Mouse (Mus musculus): ENCODE results near the gene Nup107.
A peak's percentile ranks its signal among the peaks of the same experiment; 100 is the strongest.
"Not testable (repeated sequence)": the region's sequence is repeated elsewhere in the genome, so short reads cannot be mapped to it uniquely, and the experiment has no call there.

Nup107 gene

GRCm38 (mm10) chr10:117735396-117735795, 57.1 kb downstream of the Nup107 start:
- DNase-seq (ENCODE audit: low read depth, low spot score) = not testable (repeated sequence)

GRCm38 (mm10) chr10:117734104-117734852, 58.2 kb downstream of the Nup107 start:
- not testable (repeated sequence) for DNase-seq (ENCODE audit: low read depth, low spot score)

DNA sequence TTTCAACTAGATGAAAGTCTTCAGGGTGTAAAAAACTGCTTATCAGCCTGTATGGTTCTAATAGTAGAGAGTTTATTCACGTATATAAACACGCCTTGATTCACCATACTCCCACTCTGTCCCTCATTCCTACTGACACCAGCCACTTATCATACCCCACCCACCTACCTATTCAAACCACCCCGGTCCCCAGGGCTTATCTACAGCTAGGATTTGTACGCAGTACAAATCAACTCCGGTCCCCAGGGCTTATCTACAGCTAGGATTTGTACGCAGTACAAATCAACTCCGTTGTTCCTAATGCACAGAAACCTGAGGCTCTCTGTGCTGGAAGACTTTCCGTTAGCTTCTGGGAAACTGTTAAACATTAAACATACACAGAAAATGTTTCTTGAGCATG, 58.9 kb downstream of the Nup107 start:
- not testable (repeated sequence) for DNase-seq (ENCODE audit: low read depth, low spot score)

DNA sequence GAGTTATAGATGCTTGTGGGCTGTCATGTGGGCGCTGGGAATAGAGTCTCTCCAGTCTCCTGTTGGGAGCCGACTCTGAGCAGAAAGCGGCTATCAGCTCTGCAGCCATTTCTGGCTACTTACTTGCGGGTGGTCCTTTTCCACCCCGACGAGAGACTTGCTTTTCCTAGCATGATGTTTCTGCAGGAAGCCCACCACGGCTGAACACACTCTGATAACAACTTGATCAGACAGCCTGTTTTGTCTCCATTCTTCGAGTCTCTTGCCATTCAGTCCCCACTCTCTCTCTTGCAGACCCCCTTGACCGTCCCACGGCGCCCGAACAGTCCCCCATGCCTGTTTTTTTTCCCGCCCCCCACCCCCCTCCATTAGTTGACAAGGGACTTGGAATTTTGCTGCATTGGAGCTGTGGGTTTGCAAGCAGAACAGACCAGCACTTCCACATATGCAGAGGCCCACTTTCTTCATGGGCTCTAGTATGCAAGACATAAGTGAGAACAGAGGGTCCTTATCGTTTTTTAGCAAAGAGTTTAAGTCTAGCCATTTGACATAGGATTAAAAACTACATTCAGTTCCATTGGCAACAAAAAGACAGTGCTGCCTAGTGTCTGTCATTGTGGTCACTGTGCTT, 59.4 kb downstream of the Nup107 start:
- DNase-seq (ENCODE audit: low read depth, low spot score) = no peak

DNA sequence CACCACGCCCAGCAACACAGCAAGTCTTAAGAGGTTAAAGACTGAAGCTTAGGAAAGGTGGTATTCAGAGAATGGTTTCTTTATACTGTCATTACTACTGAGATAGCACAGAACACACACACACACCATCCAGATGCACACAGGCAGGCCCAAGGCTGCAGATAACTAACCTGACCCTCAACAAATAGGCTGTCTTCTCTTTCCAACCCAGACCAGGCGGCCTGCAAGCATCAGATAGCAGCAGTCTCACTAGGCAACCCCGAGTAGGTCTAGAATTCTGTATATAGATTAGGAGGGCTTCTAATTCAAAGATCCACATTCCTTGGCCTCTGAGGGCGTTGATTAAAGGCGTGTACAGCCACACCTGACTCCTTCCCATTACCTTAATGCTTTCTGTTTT, 60.3 kb downstream of the Nup107 start:
- no peak for DNase-seq (ENCODE audit: low read depth, low spot score)

DNA sequence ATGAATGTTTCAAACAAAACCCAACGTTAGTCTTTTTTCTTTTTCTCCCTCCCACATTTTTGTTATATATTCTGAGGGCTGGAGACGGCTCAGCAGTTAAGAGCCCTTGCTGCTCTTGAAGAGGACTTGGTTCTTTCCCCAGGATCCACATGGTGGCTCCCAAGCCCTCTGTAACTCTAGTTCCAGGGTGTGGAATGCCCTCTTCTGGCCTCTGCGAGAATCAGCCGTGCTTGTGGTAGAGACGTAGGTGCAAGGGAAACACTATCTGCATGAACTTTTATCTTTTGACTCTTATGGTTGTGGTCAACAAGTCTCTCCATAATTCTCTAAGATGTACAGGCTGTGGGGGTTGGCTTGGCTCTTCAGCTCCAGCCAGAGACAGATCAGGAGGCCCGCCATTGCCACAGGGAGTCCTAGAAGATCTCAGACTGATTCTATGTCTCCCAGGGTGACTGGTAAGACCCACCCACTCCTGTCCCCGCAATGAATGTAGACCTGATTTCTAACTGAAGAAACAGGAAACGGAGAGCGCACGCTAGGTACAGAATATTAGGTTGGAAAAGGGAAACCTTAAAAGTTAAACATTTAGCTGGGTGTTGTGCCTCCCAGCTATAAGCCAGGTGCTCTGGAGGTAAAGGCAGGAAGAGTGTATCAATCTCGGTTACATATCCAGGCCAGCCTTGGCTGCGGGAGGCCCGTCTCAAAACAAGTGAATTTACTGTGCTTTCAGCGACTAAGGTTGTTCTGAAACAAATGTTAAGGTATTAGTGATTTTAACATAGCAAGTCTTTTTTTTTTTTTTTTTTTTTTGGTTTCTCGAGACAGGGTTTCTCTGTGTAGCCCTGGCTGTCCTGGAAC, 61.0 kb downstream of the Nup107 start:
- DNase-seq (ENCODE audit: low read depth, low spot score) = peak; percentile 41

GRCm38 (mm10) chr10:117730637-117731203, 61.8 kb downstream of the Nup107 start:
- DNase-seq (ENCODE audit: low read depth, low spot score) = no peak

DNA sequence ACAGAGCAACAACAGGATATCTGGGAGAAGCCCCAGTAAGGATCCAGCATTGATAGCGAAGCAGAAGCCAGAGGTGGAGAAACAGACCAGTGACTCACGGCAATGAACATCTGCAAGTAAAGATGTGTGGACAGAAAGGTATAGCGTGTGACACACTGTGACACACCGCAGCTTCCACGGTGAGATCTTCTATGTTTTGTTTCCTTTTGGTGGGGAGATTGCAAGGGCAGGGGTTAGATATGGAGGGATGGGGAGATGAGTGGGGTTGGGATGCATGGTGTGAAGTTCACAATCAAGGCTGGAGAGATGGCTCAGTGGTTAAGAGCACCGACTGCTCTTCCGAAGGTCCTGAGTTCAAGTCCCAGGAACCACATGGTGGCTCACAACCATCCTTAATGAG, 62.4 kb downstream of the Nup107 start:
- no peak for DNase-seq (ENCODE audit: low read depth, low spot score)

GRCm38 (mm10) chr10:117729139-117729814, 63.2 kb downstream of the Nup107 start:
- DNase-seq (ENCODE audit: low read depth, low spot score) = no peak

GRCm38 (mm10) chr10:117728574-117728973, 63.9 kb downstream of the Nup107 start:
- no peak for DNase-seq (ENCODE audit: low read depth, low spot score)

- DNase-seq (ENCODE audit: low read depth, low spot score) = no peak
Observed at GRCm38 (mm10) chr10:117727518-117728110, 64.9 kb downstream of the Nup107 start.

- DNase-seq (ENCODE audit: low read depth, low spot score) = no peak
Observed at GRCm38 (mm10) chr10:117726888-117727385, 65.6 kb downstream of the Nup107 start.

DNA sequence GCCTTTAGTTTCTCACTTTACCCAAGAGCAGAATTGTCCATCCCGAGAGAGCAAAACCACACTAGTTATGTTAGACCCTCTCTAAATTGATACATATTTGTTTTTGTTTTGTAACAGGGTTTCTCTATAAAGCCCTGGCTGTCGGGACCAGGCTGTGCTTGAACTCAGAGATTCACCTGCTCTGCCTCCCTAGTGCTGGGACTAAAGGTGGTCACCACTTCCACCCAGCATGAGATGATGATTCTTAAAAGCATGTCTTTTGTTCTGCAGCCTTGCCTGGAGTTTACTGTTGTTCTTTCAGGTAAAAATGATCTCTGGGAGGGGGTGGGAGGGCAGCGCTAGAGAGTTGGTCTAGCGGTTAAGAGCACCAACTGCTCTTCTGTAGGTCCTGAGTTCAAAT, 66.2 kb downstream of the Nup107 start:
- no peak for DNase-seq (ENCODE audit: low read depth, low spot score)

DNA sequence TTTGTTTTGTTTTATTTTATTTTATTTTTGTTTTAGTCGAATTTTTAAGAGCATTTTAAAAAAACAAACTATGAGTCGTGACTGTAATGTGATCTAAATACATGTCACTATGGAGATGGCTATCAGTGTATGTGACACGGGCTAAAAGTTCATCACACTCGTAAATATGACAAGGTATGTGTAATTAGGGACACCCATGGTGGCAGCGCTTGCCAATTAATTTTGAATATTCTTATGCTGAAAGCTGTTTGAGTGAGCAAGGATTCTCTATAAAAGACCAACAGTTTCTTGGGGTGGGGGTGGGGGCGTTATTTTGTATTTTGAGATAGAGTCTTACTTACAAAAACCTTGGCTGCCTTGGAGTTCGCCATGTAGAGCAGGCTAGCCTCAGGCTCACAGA, 66.8 kb downstream of the Nup107 start:
- no peak for DNase-seq (ENCODE audit: low read depth, low spot score)

DNA sequence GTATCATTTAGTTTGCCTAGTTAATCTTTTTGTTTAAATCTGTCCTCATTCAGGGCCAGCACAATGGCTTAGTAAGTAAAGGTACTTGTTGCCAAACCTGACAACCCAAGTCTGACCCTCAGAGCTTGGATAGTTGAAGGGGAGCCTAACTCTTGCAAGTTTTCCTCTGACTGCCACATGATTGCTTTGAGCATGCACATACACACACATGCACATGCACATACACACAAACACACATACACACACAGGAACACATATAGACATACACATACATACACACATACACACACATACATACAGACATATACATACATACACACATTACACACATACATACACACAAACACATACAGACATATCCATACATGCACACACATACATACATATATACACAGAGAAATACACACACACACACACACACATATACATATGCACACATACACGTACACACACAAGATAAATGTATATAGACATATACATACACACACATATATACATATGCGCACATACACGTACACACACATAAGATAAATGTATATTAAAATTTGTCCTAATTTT, 67.6 kb downstream of the Nup107 start:
- no peak for DNase-seq (ENCODE audit: low read depth, low spot score)

- DNase-seq (ENCODE audit: low read depth, low spot score) = no peak
Observed at GRCm38 (mm10) chr10:117724136-117724718, 68.3 kb downstream of the Nup107 start.

- no peak for DNase-seq (ENCODE audit: low read depth, low spot score)
Observed at GRCm38 (mm10) chr10:117718161-117719119, 74.1 kb downstream of the Nup107 start.

DNA sequence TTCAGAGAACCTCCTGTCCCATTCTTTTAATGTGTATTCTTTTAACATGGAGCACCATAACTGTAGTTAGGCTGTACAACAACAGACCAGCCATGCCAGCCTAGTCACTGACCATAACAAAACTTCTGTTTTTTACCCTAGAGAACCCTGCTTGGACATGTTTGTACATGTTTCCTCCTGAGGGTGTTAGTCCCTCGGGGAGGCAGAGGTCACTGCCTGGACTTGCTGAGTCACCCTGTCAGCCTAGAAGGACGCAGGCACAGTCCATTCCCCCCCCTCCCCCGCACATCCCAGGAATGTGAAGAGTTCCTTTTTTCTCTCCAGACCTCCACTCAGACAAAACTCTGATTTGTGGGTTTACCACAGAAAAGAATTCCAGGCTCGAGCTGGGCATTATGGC, 74.9 kb downstream of the Nup107 start:
- peak; percentile 36 for DNase-seq (ENCODE audit: low read depth, low spot score)

DNA sequence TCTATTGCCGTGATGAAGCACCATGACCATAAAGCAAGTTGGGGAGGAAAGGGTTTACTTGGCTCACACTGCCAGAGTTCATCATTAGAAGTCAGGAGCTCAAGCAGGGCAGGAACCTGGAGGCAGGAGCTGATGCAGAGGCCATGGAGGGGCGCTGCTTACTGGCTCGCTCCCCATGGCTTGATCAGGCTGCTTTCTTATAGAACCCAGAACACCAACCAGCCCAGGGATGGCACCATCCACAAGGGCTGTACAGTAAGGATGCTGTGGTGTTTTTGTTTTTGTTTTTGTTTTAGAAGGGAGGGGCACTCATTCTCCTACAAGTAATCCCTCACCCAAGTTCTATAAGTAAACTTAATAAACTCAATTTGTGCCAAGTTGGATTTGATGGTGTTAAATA, 75.8 kb downstream of the Nup107 start:
- DNase-seq (ENCODE audit: low read depth, low spot score) = no peak

Measured in skeletal muscle tissue, adult 2 months (tissue).